Mouse (Mus musculus) brain, embryonic 14.5 days (tissue): ENCODE measurements at regions not wholly inside any gene's neighbourhood (a gene's known extent, or its start where the extent isn't known, plus 50 kb on each side); places are given as distances from the start of the nearest gene placed in this dataset.

ENCODE experiments used
- DNase-seq: peaks from one replicate; pipeline ENCODE4 v3.0.0-alpha.2; 2011; ENCODE audit warnings: low read depth
- CTCF ChIP-seq: fragments of 200-500 bp; IDR thresholded peaks from 2 replicates; pipeline ENCODE4 v1.5.1; 2012; ENCODE audit warnings: inconsistent platforms, mild to moderate bottlenecking, moderate library complexity, borderline replicate concordance; ENCODE audit not compliant: insufficient read depth, insufficient read length; ENCODE audit errors: extremely low read depth
- POLR2A ChIP-seq: fragments of 200-500 bp; IDR thresholded peaks from 2 replicates; pipeline ENCODE4 v1.6.1; 2012; ENCODE audit warnings: mild to moderate bottlenecking, inconsistent platforms, borderline replicate concordance; ENCODE audit not compliant: poor library complexity, insufficient read depth, insufficient read length, severe bottlenecking; ENCODE audit errors: extremely low read depth

DNA sequence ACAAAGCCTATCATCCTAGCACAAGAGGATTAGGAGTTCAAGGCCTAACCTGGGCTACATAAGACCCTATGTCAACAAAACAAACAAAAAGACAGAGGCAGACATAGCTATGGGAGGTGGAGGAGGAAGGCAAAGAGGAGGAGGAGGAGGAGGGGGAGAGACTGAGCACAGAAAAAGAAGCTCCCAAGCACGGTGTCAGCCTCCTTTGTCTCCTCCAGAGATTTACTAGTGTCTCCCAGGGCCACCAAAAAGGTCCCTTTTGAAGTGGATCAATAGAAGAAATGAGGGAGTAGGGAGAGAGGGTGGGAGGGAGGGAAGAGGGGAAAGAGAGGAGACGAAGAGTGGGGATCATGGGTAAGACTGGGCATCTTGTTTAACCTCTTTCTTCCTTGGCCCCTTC, 80.5 kb upstream of the Maml3 start:
- DNase-seq, result no peak

DNA sequence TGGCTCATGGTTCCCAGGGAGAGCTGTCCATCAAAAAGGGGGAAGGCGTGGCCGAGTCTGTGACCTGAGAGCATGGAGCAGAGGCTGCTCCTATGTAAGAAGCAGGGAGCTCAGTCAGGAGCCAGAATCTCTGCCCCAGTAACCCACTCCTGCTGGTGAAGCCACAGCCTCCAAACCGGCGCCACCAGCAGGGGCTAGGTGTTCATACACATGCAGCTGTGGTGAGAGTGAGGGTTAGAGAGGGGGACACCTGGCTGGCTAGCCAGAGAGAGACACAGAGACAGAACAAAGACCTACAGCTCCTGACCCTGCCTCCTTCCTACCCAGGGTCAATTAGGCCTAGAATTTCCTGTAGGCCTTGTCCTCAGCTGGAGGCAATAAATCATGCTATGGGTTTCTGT, 80.7 kb upstream of the Foxo1 start:
- no peak for TF ChIP-seq CTCF
- no peak for TF ChIP-seq POLR2A
- DNase-seq, result no peak

More for the DNA sequence above, 80.5 kb upstream of the Maml3 start:
- TF ChIP-seq POLR2A (no peak), CTCF (no peak)

DNA sequence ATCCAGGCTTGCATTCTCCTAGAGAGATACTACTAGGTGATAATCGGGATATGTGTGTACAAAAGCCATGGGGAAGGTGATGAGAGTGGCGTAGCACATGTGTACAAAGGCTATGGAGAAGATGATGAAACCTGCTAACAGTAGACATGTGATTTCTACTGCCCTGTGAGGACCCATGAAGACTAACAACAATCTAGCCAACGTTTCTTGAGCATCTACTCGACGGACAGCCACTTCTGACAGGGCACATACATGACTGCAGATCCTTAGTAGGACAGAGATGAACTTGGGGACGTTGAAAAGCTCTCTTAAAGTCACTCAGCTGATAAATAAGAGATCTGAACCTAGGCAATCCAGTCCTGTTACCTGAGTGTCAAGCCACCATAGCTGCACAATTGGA, 79.8 kb upstream of the Foxo1 start:
- TF ChIP-seq POLR2A (no peak), CTCF (no peak)
- no peak for DNase-seq

DNA sequence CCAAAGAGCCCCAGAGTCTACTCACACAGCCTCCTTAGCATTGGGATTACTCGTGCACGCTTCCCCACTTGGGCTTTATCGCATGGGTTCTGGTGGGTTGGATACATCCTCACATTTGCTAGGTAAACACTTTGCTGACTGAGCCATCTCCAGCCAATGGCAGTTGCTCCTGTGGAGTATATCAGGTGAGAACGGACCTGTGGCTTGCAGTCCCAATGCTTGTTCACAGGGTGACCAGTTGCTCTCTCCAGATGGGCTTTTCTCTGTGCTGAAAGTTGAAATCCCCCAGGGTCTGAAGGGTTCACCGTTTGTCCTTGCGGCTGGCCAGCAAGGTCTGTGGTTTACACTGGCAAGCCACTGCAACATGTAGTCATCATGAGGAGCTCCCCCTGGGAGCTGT, 79.1 kb upstream of the Foxo1 start:
- no peak for DNase-seq
- TF ChIP-seq CTCF, result no peak
- TF ChIP-seq POLR2A, result no peak

DNA sequence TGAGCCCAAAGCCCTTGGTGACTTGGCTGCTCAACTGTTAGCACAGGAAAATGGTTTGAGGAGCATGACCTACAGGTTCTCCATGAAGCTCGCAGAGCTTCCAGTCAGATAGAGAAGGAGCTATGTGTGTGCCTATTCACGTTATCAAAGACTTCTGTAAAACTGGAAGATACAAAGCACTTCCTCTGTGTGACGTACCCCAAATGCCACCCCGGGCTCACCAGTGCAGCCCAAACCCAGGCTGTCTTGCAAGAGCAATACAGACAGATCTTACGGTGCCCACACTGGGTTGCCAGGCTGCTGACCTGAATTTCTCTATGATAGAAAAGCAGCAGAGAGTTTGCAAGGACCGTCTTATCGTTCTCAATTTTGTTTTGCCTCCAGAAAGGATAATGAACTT, 78.1 kb upstream of the Foxo1 start:
- no peak for TF ChIP-seq CTCF
- no peak for TF ChIP-seq POLR2A
- no peak for DNase-seq

DNA sequence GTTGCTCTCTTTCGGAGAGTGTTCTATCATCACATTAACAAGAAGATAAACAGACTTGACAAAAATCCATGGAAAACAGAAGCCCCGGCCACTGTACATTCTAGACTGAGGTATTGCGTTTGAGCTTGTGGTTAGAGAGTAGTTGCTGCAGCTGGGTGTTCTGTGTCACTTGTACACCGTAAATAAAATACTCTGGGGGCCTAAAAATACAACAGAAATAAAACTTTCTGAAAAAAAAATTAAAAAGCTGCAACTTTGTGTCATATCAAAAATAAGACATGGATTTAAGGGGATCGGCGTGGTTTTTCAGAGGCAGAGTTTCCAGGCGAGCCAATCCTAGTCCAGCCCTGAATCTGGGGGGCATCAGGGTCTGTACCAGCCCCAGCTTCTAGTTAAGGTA, 75.1 kb upstream of the Foxo1 start:
- no peak for TF ChIP-seq CTCF
- TF ChIP-seq POLR2A, result no peak
- DNase-seq, result no peak

DNA sequence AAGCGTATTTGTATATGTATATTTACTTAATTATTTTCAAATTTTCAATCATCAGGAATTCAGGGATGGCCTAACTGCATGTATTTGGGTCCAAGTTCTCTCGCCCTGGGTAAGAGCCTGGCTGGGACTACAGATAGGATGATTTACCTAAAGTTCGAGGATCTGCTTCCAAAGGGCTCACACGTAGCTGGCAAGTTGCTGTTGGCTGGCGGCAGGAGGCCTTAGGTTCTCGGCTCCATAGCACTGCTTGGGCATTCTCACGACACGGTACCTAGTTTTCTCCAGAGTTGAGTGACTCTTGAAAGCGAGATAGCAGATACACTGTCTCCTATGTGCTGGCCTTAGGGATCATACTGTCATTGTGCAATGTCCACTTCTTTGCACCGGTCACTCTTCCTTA, 73.9 kb upstream of the Foxo1 start:
- no peak for DNase-seq
- TF ChIP-seq CTCF (no peak), POLR2A (no peak)

DNA sequence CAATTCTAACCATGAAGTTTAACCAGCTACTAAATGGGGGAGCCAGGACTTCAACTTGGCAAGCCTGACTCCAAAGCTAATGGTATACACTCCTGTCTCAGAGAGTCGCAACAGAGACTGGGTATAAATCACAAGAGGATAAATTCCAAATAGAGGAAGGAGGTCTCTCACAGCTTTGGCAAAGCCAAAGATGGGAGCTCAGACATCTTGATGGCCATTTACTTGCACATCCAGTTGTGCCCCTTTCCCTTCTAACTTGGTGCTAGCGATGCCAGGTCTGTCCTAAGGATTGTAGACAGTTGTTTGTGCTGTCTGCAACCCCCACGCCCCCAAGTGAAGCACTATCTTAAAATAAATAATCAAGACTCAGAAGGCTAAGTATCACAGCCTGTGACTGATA, 72.7 kb upstream of the Foxo1 start:
- DNase-seq, result peak; percentile 15
- TF ChIP-seq POLR2A, result no peak

DNA sequence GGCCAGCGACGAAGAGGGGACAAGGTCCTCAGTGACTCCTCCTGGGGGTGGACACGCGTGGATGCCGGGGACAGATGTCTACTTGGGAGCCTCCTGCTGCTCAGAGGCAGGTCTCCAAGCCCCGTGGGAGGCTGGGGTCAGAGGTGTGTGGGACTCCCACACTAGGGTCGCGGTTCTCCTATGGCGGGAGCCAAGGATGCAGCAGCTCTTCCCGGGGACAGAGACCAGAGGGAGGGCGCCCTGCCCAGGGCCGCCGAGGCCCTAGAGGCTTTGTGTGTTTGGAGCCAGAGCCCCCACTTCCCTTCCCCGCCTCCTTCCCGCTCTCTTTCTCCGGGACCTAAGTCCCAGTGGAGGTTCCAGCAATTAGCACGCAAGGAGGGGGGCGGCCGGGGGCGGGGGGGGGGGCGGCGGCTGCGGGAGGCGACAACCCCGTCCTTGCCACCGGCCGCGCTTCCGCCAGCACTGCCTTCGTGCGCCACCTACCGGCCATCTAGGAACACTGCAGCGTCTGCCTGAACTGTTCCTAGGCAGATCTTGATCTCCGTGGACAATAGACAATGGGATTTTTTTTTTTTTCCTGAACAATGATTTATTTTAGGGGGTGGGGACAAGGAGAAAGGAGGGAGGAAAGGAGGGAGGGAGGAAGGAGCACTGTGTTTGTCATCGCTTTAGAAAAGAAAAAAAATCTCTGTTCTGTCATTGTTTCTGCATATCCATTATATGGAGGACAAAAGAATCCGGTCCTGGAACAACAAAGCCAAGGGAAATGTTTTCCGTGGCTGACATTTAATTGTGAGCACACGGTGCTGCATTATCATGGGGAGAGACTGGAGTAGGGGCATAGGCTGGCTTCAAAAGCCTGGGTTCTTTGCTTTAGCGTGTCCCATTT, 71.8 kb upstream of the Foxo1 start:
- TF ChIP-seq CTCF (peak; percentile 90), POLR2A (peak; percentile 68; the same call in 1 of the 2 replicates)
- peak; percentile 95 for DNase-seq

DNA sequence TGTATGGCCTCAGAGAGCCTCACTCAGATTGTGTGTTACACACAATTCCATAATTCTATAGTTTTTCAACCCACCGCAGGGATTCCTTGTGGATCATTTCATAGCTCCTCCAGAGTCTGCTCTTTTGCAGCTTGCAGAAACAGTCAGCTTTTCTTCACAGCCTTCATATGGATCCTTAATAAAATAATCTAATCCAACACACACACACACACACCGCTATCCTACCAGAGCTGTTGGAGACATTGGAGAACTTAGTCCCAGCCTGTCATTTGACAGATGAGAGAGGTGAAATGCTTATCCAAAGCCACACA, 71.2 kb upstream of the Foxo1 start:
- no peak for DNase-seq
- TF ChIP-seq POLR2A (no peak), CTCF (no peak)

DNA sequence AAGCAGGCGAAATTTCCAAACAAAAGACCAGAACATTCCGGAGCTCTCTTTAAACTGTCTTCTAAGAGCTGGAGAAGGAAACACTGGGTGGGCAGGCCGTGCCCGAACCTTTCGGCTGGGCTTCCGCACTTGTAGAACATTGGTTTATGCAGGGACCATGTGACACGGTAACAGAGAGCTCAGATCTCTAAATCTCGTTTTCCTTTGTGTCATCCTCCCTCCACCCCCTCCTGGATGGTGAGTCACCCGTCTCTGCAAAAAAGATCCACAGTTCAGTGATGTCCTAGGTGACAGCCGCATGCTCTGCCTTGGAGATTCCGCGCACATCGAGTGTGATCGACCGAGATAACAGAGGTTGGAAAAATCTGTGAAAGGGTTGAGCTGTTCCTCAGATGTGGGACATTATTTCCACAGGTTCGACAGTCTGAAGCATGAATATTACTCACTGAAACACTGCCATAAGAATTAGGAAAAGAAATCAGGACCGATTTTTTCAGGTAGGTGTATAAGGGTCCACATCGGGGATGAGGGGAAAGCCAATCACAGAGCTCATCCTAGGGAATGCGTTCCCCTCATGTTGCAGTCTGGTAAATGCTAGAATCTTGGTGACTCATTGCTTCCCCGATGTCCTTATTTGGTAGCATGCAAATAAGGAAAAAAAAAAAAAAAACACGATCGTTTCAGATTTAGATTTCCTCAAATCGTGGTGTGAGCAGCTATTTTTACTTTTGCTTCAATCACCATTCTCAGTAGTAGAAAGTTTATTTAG, 70.0 kb upstream of the Foxo1 start:
- TF ChIP-seq CTCF (no peak), POLR2A (no peak)
- peak; percentile 28 for DNase-seq
